In the genomic region with DNA sequence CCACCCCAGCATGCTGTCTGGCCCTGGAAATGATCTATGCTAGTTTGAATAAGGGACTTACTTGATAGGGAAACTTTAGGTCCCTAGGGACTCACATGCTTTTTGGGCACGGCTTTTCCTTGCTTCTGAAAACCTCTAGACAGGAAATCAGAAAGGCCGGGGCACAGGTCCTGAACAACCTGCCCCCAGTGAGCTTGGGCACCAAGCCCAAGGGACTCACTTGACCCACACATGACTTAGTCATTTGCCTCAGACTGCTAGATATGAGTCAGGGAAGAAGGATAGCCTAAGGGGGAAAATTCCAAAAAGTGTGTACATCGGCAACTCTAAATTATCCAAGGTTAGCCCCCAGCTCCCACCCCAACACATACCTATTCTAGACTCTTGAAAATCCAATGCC, we compare ENCODE assay signal across 22 mouse cellular contexts. TPM values are rescaled to one million over a fixed set of nuclear protein-coding genes. Genes with fewer than 3 reads are reported as not detected.
A peak's percentile ranks its signal among the peaks of the same experiment; 100 is the strongest.
DNase-seq lines count a peak whose midpoint lies in the region; ATAC-seq and TF ChIP-seq lines count a peak whose summit lies in the region.
"Had no signal": no experiment of that assay in that cellular context is flagged by ENCODE, and none has a peak within 500 bp of the region (broad histone marks: within the 10 kb centered on the region; RNA-seq: fewer than 3 reads in every experiment).

No protein-coding gene starts in this region.

- no peak overlapping the region for H3K4me2 ChIP-seq in CH12.LX (ENCODE audit: insufficient read depth, low read depth, poor library complexity, severe bottlenecking)
- no peak overlapping the region for H3K4me2 ChIP-seq in forebrain, embryonic 16.5 days (ENCODE audit: low read length)
- no peak overlapping the region for H3K4me2 ChIP-seq in heart, embryonic 12.5 days
- H3K4me2 ChIP-seq: hindbrain, embryonic 14.5 days; midbrain, embryonic 13.5 days; neural tube, embryonic 13.5 days had no signal

- dilution Hi-C loops in CH12.LX (cut with MboI; ENCODE audit: extremely low pct_ligation_motif_present, extremely low pct_unique_long_range_greater_than_20kb, low sequenced_read_pairs): no loop called here

- TF ChIP-seq RAD21 in CH12.LX (IDR thresholded peaks at IDR 0.05; ENCODE audit: low read depth, low read length): no peak

- H3K9ac ChIP-seq in CH12.LX (ENCODE audit: insufficient read depth, low read depth): no peak overlapping the region
- H3K9ac ChIP-seq in forebrain, embryonic 16.5 days (replicated peaks; ENCODE audit: low read depth, low read length): no peak overlapping the region
- H3K9ac ChIP-seq in heart, embryonic 12.5 days: no peak overlapping the region
- H3K9ac ChIP-seq: hindbrain, embryonic 14.5 days; midbrain, embryonic 13.5 days had no signal

- in situ Hi-C loops in CH12.LX (cut with MboI; ENCODE audit: low pct_ligation_motif_present, low pct_unique_long_range_greater_than_20kb, low sequenced_read_pairs): no loop called here

- no peaks in the 10 kb centered on the region; the same call in 1 of the 2 replicates for H3K4me1 ChIP-seq in kidney, adult 2 months (ENCODE audit: control insufficient read depth, insufficient read depth, low read length)
- peaks cover 2 to 18% of the 10 kb centered on the region in 2 experiments; a peak in 3 of 4 replicates for H3K4me1 ChIP-seq in CH12.LX (ENCODE audit: control insufficient read depth in 1 of 2, insufficient read depth in 2 of 2)
- peaks cover 11% of the 10 kb centered on the region for H3K4me1 ChIP-seq in forebrain, embryonic 16.5 days (replicated peaks; ENCODE audit: control insufficient read depth, insufficient read depth, low read length)
- no peaks in the 10 kb centered on the region for H3K4me1 ChIP-seq in heart, embryonic 12.5 days (replicated peaks)
- H3K4me1 ChIP-seq: limb, embryonic 10.5 days had no signal

- TF ChIP-seq POLR2A in kidney, adult 2 months (IDR thresholded peaks at IDR 0.05; ENCODE audit: low read depth, low read length): no peak
- no peak for TF ChIP-seq POLR2A in CH12.LX (IDR thresholded peaks at IDR 0.05; ENCODE audit: low read depth, low read length)

- H3K36me3 ChIP-seq in kidney, adult 2 months (ENCODE audit: control insufficient read depth, insufficient read depth, low read length): no peaks in the 10 kb centered on the region
- no peaks in the 10 kb centered on the region for H3K36me3 ChIP-seq in CH12.LX (replicated peaks in 1 of 2; ENCODE audit: control insufficient read depth in 1 of 2, insufficient read depth in 1 of 2, low read length in 1 of 2)
- H3K36me3 ChIP-seq in forebrain, embryonic 16.5 days (ENCODE audit: control insufficient read depth, insufficient read depth): no peaks in the 10 kb centered on the region
- H3K36me3 ChIP-seq in heart, embryonic 12.5 days: no peaks in the 10 kb centered on the region
- H3K36me3 ChIP-seq: heart, embryonic 10.5 days; limb, embryonic 10.5 days; midbrain, embryonic 13.5 days; neural tube, embryonic 13.5 days had no signal

- H3K4me3 ChIP-seq in kidney, adult 2 months (ENCODE audit: insufficient read depth, low read depth, low read length): no peak overlapping the region
- no peak overlapping the region for H3K4me3 ChIP-seq in CH12.LX (replicated peaks in 1 of 3; ENCODE audit: low read depth in 2 of 3, low read length in 2 of 3, poor library complexity in 1 of 3)
- no peak overlapping the region for H3K4me3 ChIP-seq in forebrain, embryonic 16.5 days (replicated peaks; ENCODE audit: low read length)
- H3K4me3 ChIP-seq in heart, embryonic 12.5 days: no peak overlapping the region
- H3K4me3 ChIP-seq: gastrocnemius, adult 2 months; heart, embryonic 10.5 days; limb, embryonic 10.5 days; midbrain, embryonic 13.5 days; neural tube, embryonic 13.5 days had no signal

- no peak for ATAC-seq in forebrain, embryonic 16.5 days
- no peak; the same call in 1 of the 2 replicates for ATAC-seq in heart, embryonic 12.5 days (ENCODE audit: insufficient number of reproducible peaks, low FRiP score)
- ATAC-seq: activated CD4-positive, CD25-positive, alpha-beta regulatory T cell, adult 4 months; midbrain, embryonic 13.5 days had no signal

- WGBS in kidney, adult 2 months: 28% methylated on average over 3 of the region's 3 CpGs
- 87% methylated on average over 3 of the region's 3 CpGs for WGBS in forebrain, embryonic 16.5 days
- 73% methylated on average over 3 of the region's 3 CpGs for WGBS in heart, embryonic 12.5 days

- no peaks in the 10 kb centered on the region for H3K79me2 ChIP-seq in CH12.LX (replicated peaks; ENCODE audit: control insufficient read depth, extremely low read depth, insufficient read depth, poor library complexity, severe bottlenecking)

- H3K27ac ChIP-seq in kidney, adult 2 months (ENCODE audit: insufficient read depth, low read depth, low read length): no peak overlapping the region
- H3K27ac ChIP-seq in CH12.LX (ENCODE audit: insufficient read depth, low read depth): no peak overlapping the region
- peak overlapping the region; percentile 65 for H3K27ac ChIP-seq in forebrain, embryonic 16.5 days (ENCODE audit: low read length)
- H3K27ac ChIP-seq in heart, embryonic 12.5 days (ENCODE audit: poor library complexity, severe bottlenecking): no peak overlapping the region
- H3K27ac ChIP-seq: gastrocnemius, adult 2 months; heart, embryonic 10.5 days; hindbrain, embryonic 14.5 days; limb, embryonic 10.5 days; midbrain, embryonic 13.5 days; neural tube, embryonic 13.5 days had no signal

- no peaks in the 10 kb centered on the region for H3K27me3 ChIP-seq in kidney, adult 2 months (replicated peaks; ENCODE audit: control insufficient read depth, insufficient read depth, low read length)
- H3K27me3 ChIP-seq in CH12.LX (replicated peaks): no peaks in the 10 kb centered on the region
- H3K27me3 ChIP-seq in forebrain, embryonic 16.5 days (replicated peaks; ENCODE audit: control insufficient read depth, insufficient read depth, low read length): no peaks in the 10 kb centered on the region
- no peaks in the 10 kb centered on the region for H3K27me3 ChIP-seq in heart, embryonic 12.5 days (replicated peaks)
- H3K27me3 ChIP-seq: midbrain, embryonic 13.5 days; neural tube, embryonic 13.5 days had no signal

- TF ChIP-seq EP300 in CH12.LX (IDR thresholded peaks at IDR 0.05; ENCODE audit: low read length): no peak

- DNase-seq in cerebellum, postnatal 10 days: peak; percentile 34 to 41
- no peak for DNase-seq in cerebellum, postnatal 36 days
- DNase-seq in kidney, adult 2 months: peak; percentile 60
- DNase-seq in kidney, postnatal 14 days: no peak
- DNase-seq in CH12.LX (ENCODE audit: extremely low read depth): no peak
- no peak for DNase-seq in testis, postnatal 14 days (ENCODE audit: low spot score)
- DNase-seq: cerebellum, adult 11 months; cerebellum, postnatal 25 days; gastrocnemius, adult 2 months; heart, postnatal 10 days; kidney, adult 18-20 months; lung, adult 18-20 months; lung, postnatal 14 days; thymus, postnatal 14 days had no signal

- no peak for TF ChIP-seq CTCF in kidney, adult 2 months (conservative IDR thresholded peaks at IDR 0.05; ENCODE audit: insufficient read depth, insufficient read length, low read depth, low read length)
- no peak for TF ChIP-seq CTCF in CH12.LX (conservative IDR thresholded peaks at IDR 0.05 in 1 of 2, IDR thresholded peaks at IDR 0.05 in 1 of 2; ENCODE audit: low read depth in 2 of 2, low read length in 2 of 2)

- no peaks in the 10 kb centered on the region for H3K9me3 ChIP-seq in CH12.LX (replicated peaks; ENCODE audit: low read length)
- H3K9me3 ChIP-seq in forebrain, embryonic 16.5 days (ENCODE audit: control insufficient read depth, low read length): no peaks in the 10 kb centered on the region
- H3K9me3 ChIP-seq in heart, embryonic 12.5 days (replicated peaks): no peaks in the 10 kb centered on the region; the same call in 1 of the 2 replicates
- H3K9me3 ChIP-seq: heart, embryonic 10.5 days; limb, embryonic 10.5 days; midbrain, embryonic 13.5 days; neural tube, embryonic 13.5 days had no signal

TF ChIP-seq in CH12.LX, 34 proteins besides CTCF, POLR2A, EP300 and RAD21:
- TF ChIP-seq KAT2A (IDR thresholded peaks at IDR 0.05; ENCODE audit: insufficient replicate concordance, low read length): no peak
- no peak for TF ChIP-seq NELFE (IDR thresholded peaks at IDR 0.05; ENCODE audit: low read depth, low read length)
- no peak for TF ChIP-seq ZC3H11A (IDR thresholded peaks at IDR 0.05; ENCODE audit: low read depth, low read length)
- no peak for TF ChIP-seq JUND (conservative IDR thresholded peaks at IDR 0.05; ENCODE audit: low read depth, low read length)
- TF ChIP-seq SIN3A (IDR thresholded peaks at IDR 0.05; ENCODE audit: low read length): no peak
- peak; percentile 83 for TF ChIP-seq BHLHE40 (IDR thresholded peaks at IDR 0.05; ENCODE audit: low read depth, low read length)
- peak; percentile 28; the same call in 1 of the 2 replicates for TF ChIP-seq ETS1 (conservative IDR thresholded peaks at IDR 0.05; ENCODE audit: low read depth, low read length)
- no peak for TF ChIP-seq E2F4 (IDR thresholded peaks at IDR 0.05; ENCODE audit: insufficient replicate concordance, low read depth, low read length)
- TF ChIP-seq HCFC1 (IDR thresholded peaks at IDR 0.05; ENCODE audit: low read depth, low read length): no peak

RNA-seq across cellular contexts. Expression of a gene that starts 10.5 kb away (rescaled TPM):
- 103 and 111 TPM in 2 replicates for polyA plus RNA-seq in kidney, adult 2 months (2012; rRNA removed)
- total RNA-seq in CH12.LX (2012; rRNA removed): 15.1 and 23.2 TPM in 2 replicates
- 18.0 and 23.5 TPM in 2 replicates for total RNA-seq in CH12.LX (2014; rRNA removed)
- 33.7 and 44.0 TPM in 2 replicates for polyA plus RNA-seq in CH12.LX (2012; ENCODE audit: insufficient read length, low read depth)
- polyA plus RNA-seq in forebrain, embryonic 16.5 days (2015; fragmentation: Nextera tagmentation; extraction: Ambion mirVana): 57.0 and 58.4 TPM in 2 replicates
- 59.5 and 64.4 TPM in 2 replicates for polyA plus RNA-seq in heart, embryonic 12.5 days (2016; fragmentation: Nextera tagmentation; extraction: Ambion mirVana)

RNA-seq across cellular contexts. Expression of a gene that starts 24.1 kb away (rescaled TPM):
- 0.50 and 1.3 TPM in 2 replicates for polyA plus RNA-seq in kidney, adult 2 months (2012; rRNA removed)
- total RNA-seq in CH12.LX (2012; rRNA removed): 0.25 and 0.38 TPM in 2 replicates
- total RNA-seq in CH12.LX (2014; rRNA removed): 0.34 and 0.39 TPM in 2 replicates
- polyA plus RNA-seq in CH12.LX (2012; ENCODE audit: insufficient read length, low read depth): 0.29 and 0.65 TPM in 2 replicates
- 10.7 TPM in 2 replicates for polyA plus RNA-seq in forebrain, embryonic 16.5 days (2015; fragmentation: Nextera tagmentation; extraction: Ambion mirVana)
- polyA plus RNA-seq in heart, embryonic 12.5 days (2016; fragmentation: Nextera tagmentation; extraction: Ambion mirVana): 3.9 and 6.2 TPM in 2 replicates
- polyA plus RNA-seq: activated CD4-positive, CD25-positive, alpha-beta regulatory T cell, adult 4 months had no signal

Comparison
In these comparisons a context has a peak if more than half of its experiments do, and no peak if none do; other contexts are left out.
1. DNase-seq: peak in cerebellum, postnatal 10 days (2 of 2) and kidney, adult 2 months (single experiment); none in cerebellum, postnatal 36 days (0 of 2), kidney, postnatal 14 days (single experiment), CH12.LX (single experiment) and testis, postnatal 14 days (single experiment).